In genomic region chr11:116489771-116490231, GRCm38 (mm10) we compare ENCODE assay signal across 8 mouse cellular contexts. TPM values are rescaled to one million over a fixed set of nuclear protein-coding genes. Genes with fewer than 3 reads are reported as not detected.
DNase-seq lines count a peak whose midpoint lies in the region; ATAC-seq and TF ChIP-seq lines count a peak whose summit lies in the region.

No protein-coding gene starts in this region.

- H3K79me2 ChIP-seq in MEL (ENCODE audit: control insufficient read depth, insufficient read depth, low read length, poor library complexity) = peaks cover 21% of the 10 kb centered on the region

- no peak for TF ChIP-seq EP300 in MEL (IDR thresholded peaks at IDR 0.05; ENCODE audit: low read depth in 1 of 2, low read length in 2 of 2)

- no peak; a peak in 1 of 4 replicates for TF ChIP-seq POLR2A in MEL (IDR thresholded peaks at IDR 0.05; ENCODE audit: control insufficient read depth in 1 of 2, insufficient read depth in 1 of 2, low read depth in 1 of 2, low read length in 2 of 2, poor library complexity in 1 of 2)
- TF ChIP-seq POLR2A in small intestine, adult 2 months (IDR thresholded peaks at IDR 0.05; ENCODE audit: low read depth, low read length) = no peak; the same call in 1 of the 2 replicates

- H3K27ac ChIP-seq in kidney, embryonic 14.5 days (ENCODE audit: low read depth, low read length) = peak overlapping the region; percentile 88
- H3K27ac ChIP-seq in MEL (ENCODE audit: control insufficient read depth, low read depth, low read length) = peak overlapping the region; percentile 50
- H3K27ac ChIP-seq in limb, embryonic 13.5 days = peak overlapping the region; percentile 78
- peak overlapping the region; percentile 90 for H3K27ac ChIP-seq in small intestine, adult 2 months (ENCODE audit: insufficient read depth, low read depth, low read length)

- H3K4me3 ChIP-seq in kidney, embryonic 14.5 days (ENCODE audit: low read length) = peak overlapping the region; percentile 97
- H3K4me3 ChIP-seq in MEL (ENCODE audit: control insufficient read depth in 1 of 2, insufficient read depth in 1 of 2, low read depth in 2 of 2, low read length in 2 of 2) = peak overlapping the region; percentile 91 to 93
- peak overlapping the region; percentile 96 for H3K4me3 ChIP-seq in limb, embryonic 13.5 days
- H3K4me3 ChIP-seq in small intestine, adult 2 months (ENCODE audit: low read depth, low read length) = peak overlapping the region; percentile 84

- under 1% methylated on average over 38 of the region's 39 CpGs for WGBS in kidney, embryonic 14.5 days
- WGBS in limb, embryonic 13.5 days = under 1% methylated on average over 39 of the region's 39 CpGs
- WGBS in small intestine, adult 2 months = 2% methylated on average over 39 of the region's 39 CpGs

- no peak for TF ChIP-seq CTCF in MEL (IDR thresholded peaks at IDR 0.05 in 2 of 3, conservative IDR thresholded peaks at IDR 0.05 in 1 of 3; ENCODE audit: control insufficient read depth in 1 of 3, insufficient read depth in 1 of 3, low read depth in 2 of 3, low read length in 3 of 3, poor library complexity in 1 of 3, severe bottlenecking in 1 of 3)
- TF ChIP-seq CTCF in small intestine, adult 2 months (IDR thresholded peaks at IDR 0.05; ENCODE audit: extremely low read depth, insufficient read length, insufficient replicate concordance, low read depth, low read length) = no peak

- H3K27me3 ChIP-seq in kidney, embryonic 14.5 days (ENCODE audit: control insufficient read depth, insufficient read depth, low read length) = no peaks in the 10 kb centered on the region
- no peaks in the 10 kb centered on the region for H3K27me3 ChIP-seq in MEL (ENCODE audit: control insufficient read depth in 1 of 2, insufficient read depth in 2 of 2, low read length in 2 of 2)
- H3K27me3 ChIP-seq in limb, embryonic 13.5 days = no peaks in the 10 kb centered on the region
- no peaks in the 10 kb centered on the region for H3K27me3 ChIP-seq in small intestine, adult 2 months (ENCODE audit: control insufficient read depth, insufficient read depth, low read length)

- no peak for DNase-seq in kidney, adult 11 months
- DNase-seq in MEL (ENCODE audit: low read depth, low spot score) = peak; percentile 71
- DNase-seq in ovary, adult 18-20 months (ENCODE audit: low spot score) = no peak

- H3K4me1 ChIP-seq in kidney, embryonic 14.5 days (ENCODE audit: control insufficient read depth, insufficient read depth, low read length) = peaks cover 11% of the 10 kb centered on the region
- peaks cover 7 to 28% of the 10 kb centered on the region in 2 experiments; a peak in 3 of 4 replicates for H3K4me1 ChIP-seq in MEL (ENCODE audit: control insufficient read depth in 1 of 2, insufficient read depth in 2 of 2, low read length in 2 of 2)
- peaks cover 17% of the 10 kb centered on the region for H3K4me1 ChIP-seq in limb, embryonic 13.5 days
- H3K4me1 ChIP-seq in small intestine, adult 2 months (ENCODE audit: control insufficient read depth, insufficient read depth, insufficient read length, low read length) = peaks cover 19% of the 10 kb centered on the region; the same call in 1 of the 2 replicates

- peak overlapping the region; percentile 73 for H3K4me2 ChIP-seq in kidney, embryonic 14.5 days (replicated peaks; ENCODE audit: low read depth, low read length)
- peak overlapping the region; percentile 76 for H3K4me2 ChIP-seq in limb, embryonic 13.5 days (replicated peaks)

- peak overlapping the region; percentile 95 for H3K9ac ChIP-seq in kidney, embryonic 14.5 days (ENCODE audit: low read depth, low read length)
- H3K9ac ChIP-seq in MEL (ENCODE audit: control insufficient read depth, low read depth, low read length, poor library complexity, severe bottlenecking) = peak overlapping the region; percentile 92
- peak overlapping the region; percentile 98 for H3K9ac ChIP-seq in limb, embryonic 13.5 days

- peaks cover 36% of the 10 kb centered on the region for H3K36me3 ChIP-seq in kidney, embryonic 14.5 days (ENCODE audit: control insufficient read depth, insufficient read depth, low read length)
- peaks cover 13 to 14% of the 10 kb centered on the region in 2 experiments for H3K36me3 ChIP-seq in MEL (ENCODE audit: control insufficient read depth in 1 of 2, insufficient read depth in 2 of 2, low read length in 2 of 2)
- H3K36me3 ChIP-seq in limb, embryonic 13.5 days = peaks cover 32% of the 10 kb centered on the region
- H3K36me3 ChIP-seq in small intestine, adult 2 months (ENCODE audit: control insufficient read depth, insufficient read depth, low read length) = peaks cover 31% of the 10 kb centered on the region

- TF ChIP-seq RAD21 in MEL (IDR thresholded peaks at IDR 0.05; ENCODE audit: low read depth, low read length) = no peak

- peak; percentile 43 for ATAC-seq in kidney, embryonic 14.5 days (ENCODE audit: low FRiP score, low TSS enrichment)
- ATAC-seq in erythroblast, adult 5-6 weeks (replicated peaks; ENCODE audit: low FRiP score, poor library complexity, severe bottlenecking) = peak; percentile 5; the same call in 1 of the 2 replicates
- peak; percentile 42 for ATAC-seq in limb, embryonic 13.5 days (ENCODE audit: low FRiP score, low read depth)
- no peak for ATAC-seq in megakaryocyte-erythroid progenitor cell, adult 5-6 weeks (replicated peaks; ENCODE audit: low FRiP score, low TSS enrichment, poor library complexity, severe bottlenecking)

- no peaks in the 10 kb centered on the region for H3K9me3 ChIP-seq in kidney, embryonic 14.5 days (ENCODE audit: control insufficient read depth, low read length)
- no peaks in the 10 kb centered on the region for H3K9me3 ChIP-seq in MEL (replicated peaks; ENCODE audit: insufficient read depth, low read length)
- H3K9me3 ChIP-seq in limb, embryonic 13.5 days = no peaks in the 10 kb centered on the region

TF ChIP-seq in MEL, 35 proteins besides CTCF, POLR2A, EP300 and RAD21 (continues in another document):
- TF ChIP-seq GATA1 (IDR thresholded peaks at IDR 0.05; ENCODE audit: low read depth, low read length) (no peak), E2F4 (IDR thresholded peaks at IDR 0.05; ENCODE audit: borderline replicate concordance, low read depth, low read length) (no peak), TAL1 (IDR thresholded peaks at IDR 0.05; ENCODE audit: low read length) (no peak), HCFC1 (IDR thresholded peaks at IDR 0.05; ENCODE audit: low read depth, low read length) (no peak), BHLHE40 (IDR thresholded peaks at IDR 0.05; ENCODE audit: borderline replicate concordance, low read depth, low read length) (no peak)

RNA-seq across cellular contexts. Expression of gene Prpsap1, which starts 4.2 kb away (rescaled TPM):
- polyA plus RNA-seq in kidney, embryonic 14.5 days (2014; fragmentation: Nextera tagmentation; extraction: Ambion mirVana) = 160 and 212 TPM in 2 replicates
- 142 and 155 TPM in 2 replicates for total RNA-seq in MEL (2012; rRNA removed)
- 100 to 1,000 TPM in 1 of 2 experiments, not detected in 1; 112 TPM for polyA plus RNA-seq in MEL (2012; ENCODE audit: insufficient read depth in 1 of 2, insufficient read length in 2 of 2, low read depth in 1 of 2, low replicate concordance in 2 of 2, missing spikeins in 1 of 2)
- 9.8 and 11.1 TPM in 2 replicates for total RNA-seq in erythroblast, adult 5-6 weeks (2015; ENCODE audit: low replicate concordance)
- total RNA-seq in erythroblast, adult 5-6 weeks (2017; ENCODE audit: low replicate concordance) = 9.2 and 14.1 TPM in 2 replicates
- polyA plus RNA-seq in limb, embryonic 13.5 days (2015; fragmentation: Nextera tagmentation; extraction: Ambion mirVana) = 189 and 199 TPM in 2 replicates
- 209 and 451 TPM in 2 replicates for polyA plus RNA-seq in small intestine, adult 2 months (2012; rRNA removed)
- total RNA-seq in megakaryocyte-erythroid progenitor cell, adult 5-6 weeks (2014; fragmentation: Nextera tagmentation) = 89.6 and 95.3 TPM in 2 replicates
- 36.8 and 60.7 TPM in 2 replicates for total RNA-seq in megakaryocyte-erythroid progenitor cell, adult 5-6 weeks (2017)

RNA-seq across cellular contexts. Expression of gene Qrich2, which starts 23.8 kb away (rescaled TPM):
- polyA plus RNA-seq in kidney, embryonic 14.5 days (2014; fragmentation: Nextera tagmentation; extraction: Ambion mirVana) = 0.34 and 0.39 TPM in 2 replicates
- total RNA-seq in MEL (2012; rRNA removed) = not detected in 2 replicates
- polyA plus RNA-seq in MEL (2012; ENCODE audit: insufficient read depth in 1 of 2, insufficient read length in 2 of 2, low read depth in 1 of 2, low replicate concordance in 2 of 2, missing spikeins in 1 of 2) = under 1 TPM in 1 of 2 experiments, not detected in 1; 0.11 TPM
- total RNA-seq in erythroblast, adult 5-6 weeks (2015; ENCODE audit: low replicate concordance) = not detected in 2 replicates
- total RNA-seq in erythroblast, adult 5-6 weeks (2017; ENCODE audit: low replicate concordance) = 0.17 TPM in 1 of 2 replicates, not detected in the other
- polyA plus RNA-seq in limb, embryonic 13.5 days (2015; fragmentation: Nextera tagmentation; extraction: Ambion mirVana) = 0.17 and 0.24 TPM in 2 replicates
- 0.01 and 0.13 TPM in 2 replicates for polyA plus RNA-seq in small intestine, adult 2 months (2012; rRNA removed)
- not detected in 2 replicates for total RNA-seq in megakaryocyte-erythroid progenitor cell, adult 5-6 weeks (2014; fragmentation: Nextera tagmentation)
- not detected in 2 replicates for total RNA-seq in megakaryocyte-erythroid progenitor cell, adult 5-6 weeks (2017)

RNA-seq across cellular contexts. Expression of gene Sphk1, which starts 40.9 kb away (rescaled TPM):
- polyA plus RNA-seq in kidney, embryonic 14.5 days (2014; fragmentation: Nextera tagmentation; extraction: Ambion mirVana) = 3.0 and 3.7 TPM in 2 replicates
- 77.5 and 127 TPM in 2 replicates for total RNA-seq in MEL (2012; rRNA removed)
- 10 to 100 TPM in 1 of 2 experiments, not detected in 1; 53.5 TPM for polyA plus RNA-seq in MEL (2012; ENCODE audit: insufficient read depth in 1 of 2, insufficient read length in 2 of 2, low read depth in 1 of 2, low replicate concordance in 2 of 2, missing spikeins in 1 of 2)
- total RNA-seq in erythroblast, adult 5-6 weeks (2015; ENCODE audit: low replicate concordance) = 14.2 and 15.9 TPM in 2 replicates
- 45.3 and 46.3 TPM in 2 replicates for total RNA-seq in erythroblast, adult 5-6 weeks (2017; ENCODE audit: low replicate concordance)
- 2.3 and 2.9 TPM in 2 replicates for polyA plus RNA-seq in limb, embryonic 13.5 days (2015; fragmentation: Nextera tagmentation; extraction: Ambion mirVana)
- 19.5 and 47.9 TPM in 2 replicates for polyA plus RNA-seq in small intestine, adult 2 months (2012; rRNA removed)
- 188 and 259 TPM in 2 replicates for total RNA-seq in megakaryocyte-erythroid progenitor cell, adult 5-6 weeks (2014; fragmentation: Nextera tagmentation)
- total RNA-seq in megakaryocyte-erythroid progenitor cell, adult 5-6 weeks (2017) = 119 and 168 TPM in 2 replicates

RNA-seq across cellular contexts. Expression of gene Ubald2, which starts 55.9 kb away (rescaled TPM):
- 79.7 and 80.8 TPM in 2 replicates for polyA plus RNA-seq in kidney, embryonic 14.5 days (2014; fragmentation: Nextera tagmentation; extraction: Ambion mirVana)
- total RNA-seq in MEL (2012; rRNA removed) = 56.8 and 66.2 TPM in 2 replicates
- 10 to 100 TPM in 1 of 2 experiments, not detected in 1; 77.7 TPM for polyA plus RNA-seq in MEL (2012; ENCODE audit: insufficient read depth in 1 of 2, insufficient read length in 2 of 2, low read depth in 1 of 2, low replicate concordance in 2 of 2, missing spikeins in 1 of 2)
- 46.6 and 59.0 TPM in 2 replicates for total RNA-seq in erythroblast, adult 5-6 weeks (2015; ENCODE audit: low replicate concordance)
- 27.0 and 41.7 TPM in 2 replicates for total RNA-seq in erythroblast, adult 5-6 weeks (2017; ENCODE audit: low replicate concordance)
- 28.2 and 30.2 TPM in 2 replicates for polyA plus RNA-seq in limb, embryonic 13.5 days (2015; fragmentation: Nextera tagmentation; extraction: Ambion mirVana)
- 192 and 574 TPM in 2 replicates for polyA plus RNA-seq in small intestine, adult 2 months (2012; rRNA removed)
- total RNA-seq in megakaryocyte-erythroid progenitor cell, adult 5-6 weeks (2014; fragmentation: Nextera tagmentation) = 68.8 and 89.9 TPM in 2 replicates
- total RNA-seq in megakaryocyte-erythroid progenitor cell, adult 5-6 weeks (2017) = 65.8 and 93.3 TPM in 2 replicates
